Mouse (Mus musculus): Measurements from ENCODE around the gene Ttc23. TPM values are rescaled to one million over a fixed set of nuclear protein-coding genes. Genes with fewer than 3 reads are reported as not detected.

The Ttc23 gene
- polyA plus RNA-seq, 1 experiment from 2014 or later: 28.1 TPM

- 93% methylated on average over 3 of the region's 3 CpGs for WGBS
- no peak overlapping the region for H3K9ac ChIP-seq (ENCODE audit: low read depth, low read length)
- no peaks in the 10 kb centered on the region for H3K9me3 ChIP-seq (ENCODE audit: control insufficient read depth, low read length)
- peaks cover 7% of the 10 kb centered on the region; the same call in 1 of the 2 replicates for H3K36me3 ChIP-seq (ENCODE audit: control insufficient read depth, insufficient read depth, low read length)
- H3K4me3 ChIP-seq (ENCODE audit: low read depth, low read length): no peak overlapping the region
- no peaks in the 10 kb centered on the region for H3K27me3 ChIP-seq (replicated peaks; ENCODE audit: control insufficient read depth, insufficient read depth, low read length)
- no peak overlapping the region for H3K4me2 ChIP-seq (ENCODE audit: low read depth, low read length)
- no peak for DNase-seq (ENCODE audit: low spot score)
- H3K4me1 ChIP-seq (ENCODE audit: control insufficient read depth, insufficient read depth, low read length): no peaks in the 10 kb centered on the region
- no peak overlapping the region for H3K27ac ChIP-seq (replicated peaks; ENCODE audit: low read depth, low read length)
- no peak for ATAC-seq (ENCODE audit: low read depth)
Observed at GRCm38 (mm10) chr7:67634210-67634609, 13.0 kb upstream of the Ttc23 start.

- DNase-seq (ENCODE audit: low spot score) (no peak), ATAC-seq (ENCODE audit: low read depth) (no peak)
- Histone ChIP-seq H3K36me3 (ENCODE audit: control insufficient read depth, insufficient read depth, low read length) (peaks cover 14% of the 10 kb centered on the region; the same call in 1 of the 2 replicates), H3K4me1 (ENCODE audit: control insufficient read depth, insufficient read depth, low read length) (no peaks in the 10 kb centered on the region), H3K4me2 (ENCODE audit: low read depth, low read length) (no peak overlapping the region), H3K27ac (replicated peaks; ENCODE audit: low read depth, low read length) (no peak overlapping the region), H3K27me3 (replicated peaks; ENCODE audit: control insufficient read depth, insufficient read depth, low read length) (no peaks in the 10 kb centered on the region), H3K9me3 (ENCODE audit: control insufficient read depth, low read length) (no peaks in the 10 kb centered on the region), H3K9ac (ENCODE audit: low read depth, low read length) (no peak overlapping the region), H3K4me3 (ENCODE audit: low read depth, low read length) (no peak overlapping the region)
- 67% methylated on average over 2 of the region's 2 CpGs for WGBS
Observed at GRCm38 (mm10) chr7:67636161-67636560, 11.0 kb upstream of the Ttc23 start.

GRCm38 (mm10) chr7:67639006-67639405 is 8.2 kb upstream of the Ttc23 start:
- ATAC-seq (ENCODE audit: low read depth) (no peak), DNase-seq (ENCODE audit: low spot score) (no peak)
- peaks cover 14% of the 10 kb centered on the region; the same call in 1 of the 2 replicates for H3K36me3 ChIP-seq (ENCODE audit: control insufficient read depth, insufficient read depth, low read length)
- H3K4me3 ChIP-seq (ENCODE audit: low read depth, low read length): no peak overlapping the region
- no peaks in the 10 kb centered on the region for H3K9me3 ChIP-seq (ENCODE audit: control insufficient read depth, low read length)
- no peak overlapping the region for H3K4me2 ChIP-seq (ENCODE audit: low read depth, low read length)
- peaks cover under 1% of the 10 kb centered on the region; the same call in 1 of the 2 replicates for H3K4me1 ChIP-seq (ENCODE audit: control insufficient read depth, insufficient read depth, low read length)
- no peaks in the 10 kb centered on the region for H3K27me3 ChIP-seq (replicated peaks; ENCODE audit: control insufficient read depth, insufficient read depth, low read length)
- H3K9ac ChIP-seq (ENCODE audit: low read depth, low read length): no peak overlapping the region
- H3K27ac ChIP-seq (replicated peaks; ENCODE audit: low read depth, low read length): no peak overlapping the region
- 82% methylated on average over 3 of the region's 3 CpGs for WGBS

GRCm38 (mm10) chr7:67642955-67643354 is 4.3 kb upstream of the Ttc23 start:
- Histone ChIP-seq H3K9me3 (ENCODE audit: control insufficient read depth, low read length) (no peaks in the 10 kb centered on the region), H3K4me2 (ENCODE audit: low read depth, low read length) (no peak overlapping the region), H3K27ac (replicated peaks; ENCODE audit: low read depth, low read length) (no peak overlapping the region), H3K9ac (ENCODE audit: low read depth, low read length) (no peak overlapping the region), H3K4me3 (ENCODE audit: low read depth, low read length) (no peak overlapping the region), H3K4me1 (ENCODE audit: control insufficient read depth, insufficient read depth, low read length) (peaks cover 10% of the 10 kb centered on the region), H3K27me3 (replicated peaks; ENCODE audit: control insufficient read depth, insufficient read depth, low read length) (no peaks in the 10 kb centered on the region), H3K36me3 (ENCODE audit: control insufficient read depth, insufficient read depth, low read length) (0 out of 2 replicates have a peak, but pooled peaks cover 11% of the 10 kb centered on the region)
- 84% methylated on average over 9 of the region's 9 CpGs for WGBS
- DNase-seq (ENCODE audit: low spot score) (no peak), ATAC-seq (ENCODE audit: low read depth) (no peak)

GRCm38 (mm10) chr7:67644291-67644690 is 2.9 kb upstream of the Ttc23 start:
- H3K27ac ChIP-seq (replicated peaks; ENCODE audit: low read depth, low read length): no peak overlapping the region
- peak overlapping the region; percentile 78 for H3K4me3 ChIP-seq (ENCODE audit: low read depth, low read length)
- H3K9ac ChIP-seq (ENCODE audit: low read depth, low read length): peak overlapping the region; percentile 87
- 0 out of 2 replicates have a peak, but pooled peaks cover 7% of the 10 kb centered on the region for H3K36me3 ChIP-seq (ENCODE audit: control insufficient read depth, insufficient read depth, low read length)
- ATAC-seq (ENCODE audit: low read depth) (no peak), DNase-seq (ENCODE audit: low spot score) (no peak)
- peak overlapping the region; percentile 90 for H3K4me2 ChIP-seq (ENCODE audit: low read depth, low read length)
- 35% methylated on average over 8 of the region's 8 CpGs for WGBS
- H3K4me1 ChIP-seq (ENCODE audit: control insufficient read depth, insufficient read depth, low read length): peaks cover 18% of the 10 kb centered on the region
- no peaks in the 10 kb centered on the region for H3K9me3 ChIP-seq (ENCODE audit: control insufficient read depth, low read length)
- H3K27me3 ChIP-seq (replicated peaks; ENCODE audit: control insufficient read depth, insufficient read depth, low read length): no peaks in the 10 kb centered on the region

- peak within 1 kb of the TSS; percentile 78 for H3K4me3 ChIP-seq (ENCODE audit: low read depth, low read length)
- peak; percentile 98 for ATAC-seq (ENCODE audit: low read depth)
- H3K36me3 ChIP-seq (ENCODE audit: control insufficient read depth, insufficient read depth, low read length): 0 out of 2 replicates have a peak, but pooled peaks cover 6% of the 10 kb centered on the region
- no peaks in the 10 kb centered on the region for H3K9me3 ChIP-seq (ENCODE audit: control insufficient read depth, low read length)
- no peaks in the 10 kb centered on the region for H3K27me3 ChIP-seq (replicated peaks; ENCODE audit: control insufficient read depth, insufficient read depth, low read length)
- H3K4me1 ChIP-seq (ENCODE audit: control insufficient read depth, insufficient read depth, low read length): peaks cover 20% of the 10 kb centered on the region
- peak within 1 kb of the TSS; percentile 87 for H3K9ac ChIP-seq (ENCODE audit: low read depth, low read length)
- H3K27ac ChIP-seq (replicated peaks; ENCODE audit: low read depth, low read length): peak within 1 kb of the TSS; percentile 91
- peak within 1 kb of the TSS; percentile 90 for H3K4me2 ChIP-seq (ENCODE audit: low read depth, low read length)
- DNase-seq (ENCODE audit: low spot score): peak; percentile 100
- 0% methylated on average over 47 of the region's 55 CpGs for WGBS
Observed at GRCm38 (mm10) chr7:67644833-67645680, 2.2 kb upstream of the Ttc23 start, which contains the start of gene Lrrc28. Gene Lrrc28 (minus strand): TSS chr7:67645268.

- H3K4me3 ChIP-seq (ENCODE audit: low read depth, low read length): peak overlapping the region; percentile 78
- H3K27ac ChIP-seq (replicated peaks; ENCODE audit: low read depth, low read length): peak overlapping the region; percentile 91
- peaks cover 24% of the 10 kb centered on the region for H3K4me1 ChIP-seq (ENCODE audit: control insufficient read depth, insufficient read depth, low read length)
- peak; percentile 2; the same call in 1 of the 2 replicates for ATAC-seq (ENCODE audit: low read depth)
- H3K36me3 ChIP-seq (ENCODE audit: control insufficient read depth, insufficient read depth, low read length): 0 out of 2 replicates have a peak, but pooled peaks cover under 1% of the 10 kb centered on the region
- peak overlapping the region; percentile 79 for H3K9ac ChIP-seq (ENCODE audit: low read depth, low read length)
- H3K27me3 ChIP-seq (replicated peaks; ENCODE audit: control insufficient read depth, insufficient read depth, low read length): no peaks in the 10 kb centered on the region
- under 1% methylated on average over 15 of the region's 15 CpGs for WGBS
- H3K9me3 ChIP-seq (ENCODE audit: control insufficient read depth, low read length): no peaks in the 10 kb centered on the region
- H3K4me2 ChIP-seq (ENCODE audit: low read depth, low read length): peak overlapping the region; percentile 90
- DNase-seq (ENCODE audit: low spot score): no peak
Observed at GRCm38 (mm10) chr7:67645681-67646014, 1.6 kb upstream of the Ttc23 start.

- Histone ChIP-seq H3K9me3 (ENCODE audit: control insufficient read depth, low read length) (no peaks in the 10 kb centered on the region), H3K4me1 (ENCODE audit: control insufficient read depth, insufficient read depth, low read length) (peaks cover 24% of the 10 kb centered on the region), H3K4me3 (ENCODE audit: low read depth, low read length) (peak overlapping the region; percentile 78), H3K27me3 (replicated peaks; ENCODE audit: control insufficient read depth, insufficient read depth, low read length) (no peaks in the 10 kb centered on the region), H3K4me2 (ENCODE audit: low read depth, low read length) (peak overlapping the region; percentile 90), H3K27ac (replicated peaks; ENCODE audit: low read depth, low read length) (peak overlapping the region; percentile 91), H3K9ac (ENCODE audit: low read depth, low read length) (peak overlapping the region; percentile 79), H3K36me3 (ENCODE audit: control insufficient read depth, insufficient read depth, low read length) (no peaks in the 10 kb centered on the region)
- no peak for DNase-seq (ENCODE audit: low spot score)
- 4% methylated on average over 6 of the region's 6 CpGs for WGBS
- ATAC-seq (ENCODE audit: low read depth): no peak
Observed at GRCm38 (mm10) chr7:67646131-67646530, 1.1 kb upstream of the Ttc23 start.

Measured in embryonic facial prominence, embryonic 14.5 days (tissue).